Mouse (Mus musculus): ENCODE measurements around the gene S100a6. TPM values are rescaled to one million over a fixed set of nuclear protein-coding genes. Genes with fewer than 3 reads are reported as not detected.

Gene S100a6
- polyA plus RNA-seq, 1 experiment: 1,285 TPM

DNA sequence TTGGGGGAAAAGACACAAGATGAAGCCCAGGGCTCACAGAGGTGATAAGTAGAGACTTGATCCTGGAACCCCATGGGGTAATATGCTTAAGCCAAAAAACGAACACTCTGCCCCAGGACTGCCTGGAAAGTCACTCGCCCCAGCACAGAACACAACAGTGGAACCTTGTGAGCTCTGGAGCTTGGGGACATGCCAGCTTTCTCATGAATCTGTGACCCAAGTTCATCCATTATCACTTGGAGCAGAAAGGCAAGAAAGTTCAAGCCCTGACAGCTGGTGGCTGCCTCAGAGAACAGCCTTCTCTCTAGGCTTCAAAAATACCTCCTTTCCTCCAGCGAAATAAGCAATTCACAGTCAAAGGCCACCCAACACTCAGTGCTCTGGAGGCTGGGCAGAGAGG is 13.3 kb upstream of the S100a6 start:
- TF ChIP-seq CTCF (IDR thresholded peaks at IDR 0.05; ENCODE audit: low read depth, low read length): no peak
- no peak for TF ChIP-seq POLR2A (IDR thresholded peaks at IDR 0.05; ENCODE audit: borderline replicate concordance, low read depth, low read length)
- Histone ChIP-seq H3K4me1 (ENCODE audit: control insufficient read depth, insufficient read depth, low read length) (peaks cover 40% of the 10 kb centered on the region), H3K27ac (ENCODE audit: insufficient read depth, low read depth, low read length) (no peak overlapping the region), H3K4me3 (ENCODE audit: insufficient read depth, low read length) (no peak overlapping the region)

DNA sequence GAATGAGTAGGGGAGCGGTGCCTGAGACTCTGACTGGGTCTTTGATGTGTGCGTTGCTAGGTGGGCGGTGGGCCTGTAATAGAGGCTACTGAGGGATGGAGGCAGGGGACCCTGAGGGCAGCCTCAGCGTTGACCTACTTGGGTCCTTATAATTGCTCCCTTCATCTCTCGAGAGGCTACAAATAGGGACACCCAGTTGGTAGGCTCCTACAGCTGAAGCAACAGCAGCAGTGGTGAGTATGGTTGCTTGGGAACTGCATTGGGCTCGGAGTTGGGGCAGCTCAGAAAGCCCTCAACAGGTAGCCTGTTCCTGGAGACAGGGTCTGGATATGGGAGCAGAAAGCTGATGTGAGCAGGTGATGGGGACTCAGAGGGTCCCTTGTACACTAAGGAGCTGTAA is 12.6 kb upstream of the S100a6 start:
- Histone ChIP-seq H3K4me3 (ENCODE audit: insufficient read depth, low read length) (no peak overlapping the region), H3K27ac (ENCODE audit: insufficient read depth, low read depth, low read length) (no peak overlapping the region), H3K4me1 (ENCODE audit: control insufficient read depth, insufficient read depth, low read length) (peaks cover 40% of the 10 kb centered on the region)
- TF ChIP-seq CTCF (IDR thresholded peaks at IDR 0.05; ENCODE audit: low read depth, low read length) (no peak), POLR2A (IDR thresholded peaks at IDR 0.05; ENCODE audit: borderline replicate concordance, low read depth, low read length) (no peak)

DNA sequence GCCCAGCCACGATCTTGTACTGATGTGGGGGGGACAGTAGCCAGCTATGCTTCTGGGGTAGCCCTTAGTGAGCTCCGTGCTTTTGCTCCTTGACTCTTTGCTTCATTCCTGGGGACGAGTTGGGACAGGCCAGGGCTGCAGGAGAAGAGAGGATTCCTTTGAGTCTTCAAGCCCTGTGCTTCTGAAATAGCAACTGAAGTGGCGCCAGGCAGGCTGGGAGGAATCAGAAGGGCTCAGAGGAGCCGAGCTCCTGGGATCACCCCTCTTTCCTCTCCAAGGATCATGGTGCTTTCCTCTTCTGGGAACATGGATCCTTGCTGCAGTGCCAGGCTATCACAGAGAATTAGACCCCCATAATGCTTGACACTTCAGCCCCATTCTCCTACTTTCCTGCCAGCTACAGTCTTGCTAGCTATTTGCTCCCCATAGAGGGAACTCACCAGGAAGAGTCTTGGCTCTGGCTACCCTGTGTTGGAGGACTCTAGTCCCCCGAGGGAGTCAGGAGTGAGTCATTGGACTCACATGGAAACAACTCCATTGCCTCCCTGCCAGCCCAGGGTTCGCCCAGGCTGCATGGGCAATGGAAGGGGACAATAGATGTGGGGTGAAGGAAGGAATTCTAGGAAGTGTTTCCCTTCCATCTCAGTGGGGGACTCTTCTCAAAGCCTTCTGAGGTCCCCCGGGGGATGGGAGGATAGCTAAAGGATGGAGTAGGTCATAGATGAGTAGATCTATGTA is 12.1 kb upstream of the S100a6 start:
- Histone ChIP-seq H3K4me1 (ENCODE audit: control insufficient read depth, insufficient read depth, low read length) (peaks cover 44% of the 10 kb centered on the region), H3K4me3 (ENCODE audit: insufficient read depth, low read length) (no peak overlapping the region), H3K27ac (ENCODE audit: insufficient read depth, low read depth, low read length) (no peak overlapping the region)
- no peak for TF ChIP-seq CTCF (IDR thresholded peaks at IDR 0.05; ENCODE audit: low read depth, low read length)
- TF ChIP-seq POLR2A (IDR thresholded peaks at IDR 0.05; ENCODE audit: borderline replicate concordance, low read depth, low read length): no peak

DNA sequence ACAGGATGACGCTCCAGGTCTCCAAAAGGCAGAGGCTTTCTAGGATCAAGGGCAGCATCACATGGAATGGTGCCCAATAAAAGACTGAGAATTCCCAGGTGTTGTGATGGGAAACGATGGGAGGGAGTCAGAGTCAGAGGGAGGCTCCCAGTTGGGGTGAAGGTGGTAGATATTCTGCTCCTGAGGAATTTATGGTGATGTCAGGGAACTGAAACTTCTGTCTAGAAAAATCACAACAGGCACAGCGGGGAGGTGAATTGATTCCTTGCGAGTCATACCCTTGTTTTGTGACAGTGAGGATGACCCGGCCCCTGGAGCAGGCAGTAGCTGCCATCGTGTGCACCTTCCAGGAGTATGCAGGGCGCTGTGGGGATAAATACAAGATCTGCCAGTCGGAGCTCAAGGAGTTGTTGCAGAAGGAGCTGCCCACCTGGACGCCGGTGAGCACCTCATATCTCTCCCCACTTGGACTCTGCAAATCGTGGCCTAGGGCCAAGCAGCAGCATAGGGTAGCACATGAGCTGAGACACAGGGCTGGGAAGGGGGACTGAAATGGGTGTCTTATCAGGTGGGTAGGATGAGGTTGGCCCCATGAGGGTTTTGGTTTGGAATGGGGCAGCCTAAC is 11.1 kb upstream of the S100a6 start, which contains the start of gene Gm42674:
TSS of gene Gm42674 (plus strand) at position 419 of the 625 bp plus-strand sequence.
- H3K4me3 ChIP-seq (ENCODE audit: insufficient read depth, low read length): no peak within 1 kb of the TSS
- TF ChIP-seq CTCF (IDR thresholded peaks at IDR 0.05; ENCODE audit: low read depth, low read length) (no peak), POLR2A (IDR thresholded peaks at IDR 0.05; ENCODE audit: borderline replicate concordance, low read depth, low read length) (no peak)
- H3K27ac ChIP-seq (ENCODE audit: insufficient read depth, low read depth, low read length): no peak within 1 kb of the TSS
- peaks cover 51% of the 10 kb centered on the region for H3K4me1 ChIP-seq (ENCODE audit: control insufficient read depth, insufficient read depth, low read length)

DNA sequence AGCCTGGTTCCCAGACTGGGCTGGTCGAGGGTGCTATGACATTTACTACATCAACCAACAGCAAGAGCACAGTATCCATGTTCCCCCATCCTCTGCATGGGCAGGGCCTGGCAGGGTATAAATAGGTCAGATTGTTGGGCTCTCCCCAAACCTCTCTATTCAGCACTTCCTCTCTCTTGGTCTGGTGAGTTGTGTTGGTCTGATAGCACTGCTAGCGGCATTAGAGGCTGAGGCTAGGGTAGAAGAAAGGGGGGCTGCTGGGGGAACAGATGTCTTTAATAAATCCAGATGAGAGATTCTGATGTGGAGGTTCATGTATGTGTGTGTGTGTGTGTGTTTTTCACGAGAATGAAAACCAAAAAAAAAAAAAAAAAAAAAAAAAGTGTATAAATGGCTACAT is 9.1 kb upstream of the S100a6 start, which contains the start of gene S100a4:
TSS of gene S100a4 (plus strand) at position 149 of the 400 bp plus-strand sequence.
- peaks cover 57% of the 10 kb centered on the region for H3K4me1 ChIP-seq (ENCODE audit: control insufficient read depth, insufficient read depth, low read length)
- TF ChIP-seq POLR2A (IDR thresholded peaks at IDR 0.05; ENCODE audit: borderline replicate concordance, low read depth, low read length): no peak
- no peak for TF ChIP-seq CTCF (IDR thresholded peaks at IDR 0.05; ENCODE audit: low read depth, low read length)
- H3K27ac ChIP-seq (ENCODE audit: insufficient read depth, low read depth, low read length): peak within 1 kb of the TSS; percentile 87
- peak within 1 kb of the TSS; percentile 69 for H3K4me3 ChIP-seq (ENCODE audit: insufficient read depth, low read length)

DNA sequence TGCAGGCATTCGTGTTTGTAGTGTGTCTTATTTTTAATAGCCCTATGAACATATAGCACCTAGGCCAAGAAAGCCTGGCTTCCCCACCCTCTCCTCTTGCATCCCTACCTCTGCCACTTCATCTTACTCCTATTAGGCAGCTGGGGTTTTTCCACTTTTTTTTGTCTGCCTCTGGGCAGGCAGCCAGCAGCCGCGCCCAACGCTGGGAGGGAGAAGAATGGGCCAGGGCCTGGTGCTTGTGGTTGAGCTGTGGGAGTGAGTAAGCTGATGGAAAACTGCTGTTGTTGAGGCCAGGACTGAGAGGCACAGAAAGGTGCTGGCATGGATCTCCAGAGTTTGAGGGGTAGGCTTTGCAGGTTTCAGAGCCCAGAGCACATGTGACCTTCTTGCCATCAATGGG is 8.3 kb upstream of the S100a6 start:
- no peak for TF ChIP-seq POLR2A (IDR thresholded peaks at IDR 0.05; ENCODE audit: borderline replicate concordance, low read depth, low read length)
- no peak for TF ChIP-seq CTCF (IDR thresholded peaks at IDR 0.05; ENCODE audit: low read depth, low read length)
- Histone ChIP-seq H3K27ac (ENCODE audit: insufficient read depth, low read depth, low read length) (peak overlapping the region; percentile 87), H3K4me1 (ENCODE audit: control insufficient read depth, insufficient read depth, low read length) (peaks cover 61% of the 10 kb centered on the region), H3K4me3 (ENCODE audit: insufficient read depth, low read length) (peak overlapping the region; percentile 69)

DNA sequence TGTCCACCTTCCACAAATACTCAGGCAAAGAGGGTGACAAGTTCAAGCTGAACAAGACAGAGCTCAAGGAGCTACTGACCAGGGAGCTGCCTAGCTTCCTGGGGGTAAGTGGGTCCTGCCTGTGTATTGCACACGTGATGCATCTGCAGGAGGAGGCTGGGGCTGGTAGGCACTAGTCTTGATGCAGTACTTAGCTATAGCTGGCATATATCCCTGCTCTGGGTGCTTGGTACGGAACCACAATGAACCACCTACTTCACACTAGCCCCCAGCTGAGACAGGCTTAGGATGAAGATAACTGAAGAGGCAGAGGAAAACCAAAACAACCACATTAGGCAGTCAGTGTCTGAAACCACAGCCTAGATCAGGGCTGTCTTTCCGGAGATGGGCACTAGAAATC is 7.6 kb upstream of the S100a6 start:
- Histone ChIP-seq H3K4me3 (ENCODE audit: insufficient read depth, low read length) (peak overlapping the region; percentile 69), H3K27ac (ENCODE audit: insufficient read depth, low read depth, low read length) (peak overlapping the region; percentile 68), H3K4me1 (ENCODE audit: control insufficient read depth, insufficient read depth, low read length) (peaks cover 62% of the 10 kb centered on the region)
- TF ChIP-seq CTCF (IDR thresholded peaks at IDR 0.05; ENCODE audit: low read depth, low read length): no peak
- no peak for TF ChIP-seq POLR2A (IDR thresholded peaks at IDR 0.05; ENCODE audit: borderline replicate concordance, low read depth, low read length)

DNA sequence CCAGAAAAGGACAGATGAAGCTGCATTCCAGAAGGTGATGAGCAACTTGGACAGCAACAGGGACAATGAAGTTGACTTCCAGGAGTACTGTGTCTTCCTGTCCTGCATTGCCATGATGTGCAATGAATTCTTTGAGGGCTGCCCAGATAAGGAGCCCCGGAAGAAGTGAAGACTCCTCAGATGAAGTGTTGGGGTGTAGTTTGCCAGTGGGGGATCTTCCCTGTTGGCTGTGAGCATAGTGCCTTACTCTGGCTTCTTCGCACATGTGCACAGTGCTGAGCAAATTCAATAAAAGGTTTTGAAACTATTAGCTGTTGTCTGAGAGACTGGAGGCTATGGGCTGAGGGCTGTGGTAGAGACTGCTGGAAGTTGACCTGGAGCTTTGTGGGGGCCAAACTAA is 6.9 kb upstream of the S100a6 start:
- peaks cover 57% of the 10 kb centered on the region for H3K4me1 ChIP-seq (ENCODE audit: control insufficient read depth, insufficient read depth, low read length)
- no peak overlapping the region for H3K27ac ChIP-seq (ENCODE audit: insufficient read depth, low read depth, low read length)
- TF ChIP-seq CTCF (IDR thresholded peaks at IDR 0.05; ENCODE audit: low read depth, low read length) (no peak), POLR2A (IDR thresholded peaks at IDR 0.05; ENCODE audit: borderline replicate concordance, low read depth, low read length) (no peak)
- no peak overlapping the region for H3K4me3 ChIP-seq (ENCODE audit: insufficient read depth, low read length)

DNA sequence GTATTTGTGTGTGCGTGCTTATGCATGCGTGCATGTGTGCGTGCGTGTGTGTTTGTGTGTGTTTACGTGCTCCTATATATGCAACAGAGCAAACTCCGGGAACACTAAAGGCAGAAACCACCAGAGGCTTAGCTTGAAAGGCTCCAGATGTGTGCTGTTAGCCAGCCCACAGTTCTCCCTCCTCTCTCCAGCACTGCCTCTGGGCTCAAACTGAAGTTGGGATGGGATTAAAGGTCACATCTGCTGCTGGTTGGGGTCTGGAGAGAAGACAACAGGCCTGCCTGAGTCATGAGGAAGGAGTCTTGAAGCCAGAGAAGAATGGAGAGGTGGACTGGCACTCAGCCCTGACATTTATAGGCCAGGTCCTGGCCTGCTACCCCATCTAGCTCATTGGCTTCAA is 6.5 kb upstream of the S100a6 start:
- H3K4me3 ChIP-seq (ENCODE audit: insufficient read depth, low read length): no peak overlapping the region
- peaks cover 53% of the 10 kb centered on the region for H3K4me1 ChIP-seq (ENCODE audit: control insufficient read depth, insufficient read depth, low read length)
- H3K27ac ChIP-seq (ENCODE audit: insufficient read depth, low read depth, low read length): no peak overlapping the region
- TF ChIP-seq POLR2A (IDR thresholded peaks at IDR 0.05; ENCODE audit: borderline replicate concordance, low read depth, low read length) (no peak), CTCF (IDR thresholded peaks at IDR 0.05; ENCODE audit: low read depth, low read length) (no peak)

DNA sequence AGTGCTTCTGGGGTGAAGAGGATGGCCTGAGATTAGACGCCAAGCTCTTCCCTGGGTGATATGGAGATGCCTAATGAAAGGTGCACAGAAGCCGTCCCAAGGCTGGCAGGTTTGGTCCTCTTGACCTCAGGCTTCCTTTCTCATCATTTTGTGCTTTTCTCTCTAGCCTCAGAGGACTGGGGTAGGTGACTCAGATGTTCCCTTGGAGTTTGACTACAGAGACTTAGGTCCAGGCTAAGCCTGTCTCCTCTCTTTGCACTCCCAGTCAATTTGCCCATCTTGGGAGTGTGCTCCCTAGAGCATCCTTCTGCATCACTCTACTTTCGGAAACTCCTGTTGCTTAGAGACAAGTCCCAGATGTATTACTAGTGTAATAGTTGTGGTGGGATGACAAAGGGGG is 5.3 kb upstream of the S100a6 start:
- no peak for TF ChIP-seq CTCF (IDR thresholded peaks at IDR 0.05; ENCODE audit: low read depth, low read length)
- TF ChIP-seq POLR2A (IDR thresholded peaks at IDR 0.05; ENCODE audit: borderline replicate concordance, low read depth, low read length): no peak
- Histone ChIP-seq H3K27ac (ENCODE audit: insufficient read depth, low read depth, low read length) (no peak overlapping the region), H3K4me1 (ENCODE audit: control insufficient read depth, insufficient read depth, low read length) (peaks cover 59% of the 10 kb centered on the region), H3K4me3 (ENCODE audit: insufficient read depth, low read length) (no peak overlapping the region)

Data from bone marrow macrophage, adult 2 months (primary cell).